Mouse (Mus musculus) liver, embryonic 15.5 days (tissue): ENCODE measurements around the gene Kif3a. TPM values are rescaled to one million over a fixed set of nuclear protein-coding genes. Genes with fewer than 3 reads are reported as not detected.

Experiments used
- ATAC-seq: fragments of 200-750 bp; cut with Nextera tagmentation; 2 replicates; pipeline ENCODE4 v1.8.0; 2017; ENCODE audit warnings: moderate number of reproducible peaks, mild to moderate bottlenecking, moderate library complexity; ENCODE audit not compliant: insufficient read depth
- H3K27ac ChIP-seq: fragments of 300-500 bp; sonication (generic); replicated peaks from 2 replicates; pipeline ENCODE4 v1.5.1; 2015; ENCODE audit warnings: mild to moderate bottlenecking, inconsistent platforms
- H3K27me3 ChIP-seq: fragments of 300-500 bp; sonication (generic); 2 replicates; pipeline ENCODE4 v1.6.1; 2015; ENCODE audit warnings: mild to moderate bottlenecking, inconsistent platforms
- H3K36me3 ChIP-seq: fragments of 300-500 bp; sonication (generic); replicated peaks from 2 replicates; pipeline ENCODE4 v1.6.1; 2015; ENCODE audit warnings: moderate library complexity, mild to moderate bottlenecking, inconsistent platforms
- H3K4me1 ChIP-seq: fragments of 300-500 bp; sonication (generic); replicated peaks from 2 replicates; pipeline ENCODE4 v1.6.1; 2015; ENCODE audit warnings: inconsistent platforms
- H3K4me2 ChIP-seq: fragments of 300-500 bp; sonication (generic); 2 replicates; pipeline ENCODE4 v1.6.1; 2015; ENCODE audit warnings: moderate library complexity, mild to moderate bottlenecking, inconsistent platforms
- H3K4me3 ChIP-seq: fragments of 300-500 bp; sonication (generic); replicated peaks from 2 replicates; pipeline ENCODE4 v1.5.1; 2015; ENCODE audit warnings: mild to moderate bottlenecking, inconsistent platforms
- H3K9ac ChIP-seq: fragments of 300-500 bp; sonication (generic); 2 replicates; pipeline ENCODE4 v1.6.1; 2015; ENCODE audit warnings: moderate library complexity, mild to moderate bottlenecking, inconsistent platforms
- H3K9me3 ChIP-seq: fragments of 300-500 bp; sonication (generic); replicated peaks from 2 replicates; pipeline ENCODE4 v1.6.1; 2016; ENCODE audit warnings: inconsistent platforms
- WGBS: fragments of 180-500 bp; shearing (Covaris S2); methylation state at CpG from one replicate; pipeline ENCODE4 v1.1.7; 2015; ENCODE audit warnings: mixed read lengths; ENCODE audit not compliant: insufficient replicate concordance; 5-methylcytosine and 5-hydroxymethylcytosine counted together
- polyA plus RNA-seq: library from polyadenylated mRNA; unstranded; fragments of >200 nt; fragmentation: Nextera tagmentation; extraction: Ambion mirVana; gene quantifications from 2 replicates; pipeline ENCODE4 v1.2.1, GENCODE M21; 2015

Kif3a gene
- polyA plus RNA-seq, 1 experiment from 2014 or later = 7.5 TPM

GRCm38 (mm10) chr11:53627859-53628258, 60.7 kb downstream of the Kif3a start:
- H3K9ac ChIP-seq = no peak overlapping the region
- H3K4me3 ChIP-seq = no peak overlapping the region
- H3K27me3 ChIP-seq = no peaks in the 10 kb centered on the region
- no peak overlapping the region for H3K4me2 ChIP-seq
- 4% methylated on average over 1 of the region's 1 CpGs for WGBS
- no peaks in the 10 kb centered on the region; the same call in 1 of the 2 replicates for H3K9me3 ChIP-seq
- ATAC-seq = peak; percentile 53; the same call in 1 of the 2 replicates
- peaks cover 34% of the 10 kb centered on the region for H3K4me1 ChIP-seq
- 0 out of 2 replicates have a peak overlapping the region, but pooled peaks have one; percentile 6 for H3K27ac ChIP-seq
- H3K36me3 ChIP-seq = no peaks in the 10 kb centered on the region

DNA sequence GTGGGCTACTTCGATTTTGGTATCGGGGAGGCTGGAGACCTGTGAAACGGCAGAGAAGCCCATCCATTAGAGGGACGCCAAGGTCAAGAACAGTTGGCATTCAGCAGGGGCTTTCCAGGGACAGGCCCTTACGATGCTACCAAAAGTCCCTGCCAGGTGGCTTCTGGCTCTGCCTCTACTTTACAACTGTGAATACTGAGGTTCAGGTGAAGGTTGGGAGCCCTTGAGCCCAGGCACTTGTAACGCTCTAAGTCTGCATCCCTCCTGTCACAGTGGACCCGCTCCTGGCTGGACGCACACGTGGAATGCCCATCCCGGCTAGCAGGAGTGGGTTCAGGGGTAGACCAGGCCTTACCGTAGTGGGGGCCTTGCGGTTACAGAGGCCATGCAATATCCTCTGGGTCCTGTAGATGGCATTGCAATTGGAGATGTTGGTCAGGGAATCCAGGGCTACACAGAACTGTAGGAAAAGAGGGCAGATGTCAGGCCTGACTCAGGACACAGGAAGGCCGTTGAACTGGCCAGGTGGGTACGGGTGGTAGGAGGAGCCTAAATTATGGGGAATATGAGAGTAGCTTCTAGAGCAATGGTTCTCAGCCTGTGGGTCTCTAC, 65.0 kb downstream of the Kif3a start:
- H3K9ac ChIP-seq = no peak overlapping the region
- H3K4me3 ChIP-seq = no peak overlapping the region
- no peaks in the 10 kb centered on the region for H3K36me3 ChIP-seq
- WGBS = 76% methylated on average over 14 of the region's 14 CpGs
- no peak overlapping the region for H3K27ac ChIP-seq
- no peaks in the 10 kb centered on the region for H3K9me3 ChIP-seq
- no peak for ATAC-seq
- no peak overlapping the region for H3K4me2 ChIP-seq
- peaks cover 22% of the 10 kb centered on the region for H3K27me3 ChIP-seq
- peaks cover 14% of the 10 kb centered on the region for H3K4me1 ChIP-seq

DNA sequence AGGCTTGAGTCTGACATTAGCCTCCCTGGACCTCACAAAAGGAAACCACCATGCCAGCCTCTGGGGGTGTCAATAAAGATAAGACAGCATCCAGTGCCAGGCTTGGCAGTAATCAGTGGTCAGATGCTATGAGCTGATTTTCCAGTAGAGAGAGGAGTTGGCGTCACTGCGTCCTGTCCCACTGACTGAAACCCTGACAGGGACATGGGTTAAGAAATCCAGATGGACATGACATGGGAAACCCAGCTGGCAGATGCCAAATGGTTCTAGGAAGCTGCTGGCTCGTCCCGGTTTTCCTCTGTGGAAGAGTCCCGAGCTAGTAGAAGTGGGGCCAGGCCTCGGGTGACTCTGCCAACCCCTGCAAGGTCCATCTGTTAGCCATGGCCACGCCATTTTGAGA, 66.5 kb downstream of the Kif3a start:
- Histone ChIP-seq H3K4me1 (peaks cover 8% of the 10 kb centered on the region), H3K4me3 (no peak overlapping the region), H3K9ac (no peak overlapping the region), H3K4me2 (no peak overlapping the region), H3K27me3 (peaks cover 29% of the 10 kb centered on the region), H3K36me3 (no peaks in the 10 kb centered on the region), H3K27ac (no peak overlapping the region), H3K9me3 (no peaks in the 10 kb centered on the region)
- WGBS = 56% methylated on average over 7 of the region's 7 CpGs
- no peak for ATAC-seq

DNA sequence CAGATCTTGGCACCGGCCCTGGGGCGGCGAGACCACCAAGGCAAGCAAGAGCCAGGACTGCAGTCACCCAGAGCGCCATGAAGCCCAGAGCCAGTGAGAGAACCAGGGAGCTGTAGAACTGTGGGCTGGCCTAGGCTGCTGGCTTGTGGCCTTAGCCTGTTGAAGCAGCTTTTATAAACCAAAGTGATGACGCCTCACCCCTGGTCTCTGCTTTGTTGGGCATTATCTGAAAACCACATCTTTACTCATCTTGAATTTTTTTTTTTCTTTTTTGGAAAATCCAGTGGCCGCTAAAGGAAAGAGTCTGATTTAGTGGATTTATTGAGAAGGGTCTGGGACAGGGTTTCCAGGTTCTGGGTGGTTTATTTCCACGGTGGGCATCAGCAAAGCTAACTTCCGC, 67.4 kb downstream of the Kif3a start, which contains the start of gene Il13:
Il13 (minus strand) TSS at position 147 of the 400 bp plus-strand sequence.
- no peak within 1 kb of the TSS for H3K9ac ChIP-seq
- 74% methylated on average over 8 of the region's 8 CpGs for WGBS

GRCm38 (mm10) chr11:53635590-53636182, 68.5 kb downstream of the Kif3a start:
- Histone ChIP-seq H3K9me3 (no peaks in the 10 kb centered on the region), H3K9ac (no peak overlapping the region), H3K4me2 (peak overlapping the region; percentile 65), H3K4me3 (peak overlapping the region; percentile 35), H3K27me3 (peaks cover 29% of the 10 kb centered on the region), H3K36me3 (no peaks in the 10 kb centered on the region), H3K27ac (no peak overlapping the region), H3K4me1 (peaks cover 8% of the 10 kb centered on the region)
- WGBS = 32% methylated on average over 9 of the region's 9 CpGs
- no peak for ATAC-seq

More for the DNA sequence above, 67.4 kb downstream of the Kif3a start, which contains the start of gene Il13:
- Histone ChIP-seq H3K27me3 (peaks cover 29% of the 10 kb centered on the region), H3K4me2 (no peak within 1 kb of the TSS), H3K4me3 (no peak within 1 kb of the TSS), H3K4me1 (peaks cover 8% of the 10 kb centered on the region), H3K36me3 (no peaks in the 10 kb centered on the region), H3K27ac (no peak within 1 kb of the TSS), H3K9me3 (no peaks in the 10 kb centered on the region)
- ATAC-seq = no peak

- WGBS = 2% methylated on average over 40 of the region's 40 CpGs
- H3K4me2 ChIP-seq = peak overlapping the region; percentile 65
- H3K27me3 ChIP-seq = peaks cover 30% of the 10 kb centered on the region
- H3K27ac ChIP-seq = no peak overlapping the region
- no peak for ATAC-seq
- H3K9me3 ChIP-seq = no peaks in the 10 kb centered on the region
- no peak overlapping the region for H3K9ac ChIP-seq
- no peaks in the 10 kb centered on the region for H3K36me3 ChIP-seq
- peak overlapping the region; percentile 35 for H3K4me3 ChIP-seq
- H3K4me1 ChIP-seq = peaks cover 8% of the 10 kb centered on the region
These were observed 69.0 kb downstream of the Kif3a start for GRCm38 (mm10) chr11:53636183-53636646.

DNA sequence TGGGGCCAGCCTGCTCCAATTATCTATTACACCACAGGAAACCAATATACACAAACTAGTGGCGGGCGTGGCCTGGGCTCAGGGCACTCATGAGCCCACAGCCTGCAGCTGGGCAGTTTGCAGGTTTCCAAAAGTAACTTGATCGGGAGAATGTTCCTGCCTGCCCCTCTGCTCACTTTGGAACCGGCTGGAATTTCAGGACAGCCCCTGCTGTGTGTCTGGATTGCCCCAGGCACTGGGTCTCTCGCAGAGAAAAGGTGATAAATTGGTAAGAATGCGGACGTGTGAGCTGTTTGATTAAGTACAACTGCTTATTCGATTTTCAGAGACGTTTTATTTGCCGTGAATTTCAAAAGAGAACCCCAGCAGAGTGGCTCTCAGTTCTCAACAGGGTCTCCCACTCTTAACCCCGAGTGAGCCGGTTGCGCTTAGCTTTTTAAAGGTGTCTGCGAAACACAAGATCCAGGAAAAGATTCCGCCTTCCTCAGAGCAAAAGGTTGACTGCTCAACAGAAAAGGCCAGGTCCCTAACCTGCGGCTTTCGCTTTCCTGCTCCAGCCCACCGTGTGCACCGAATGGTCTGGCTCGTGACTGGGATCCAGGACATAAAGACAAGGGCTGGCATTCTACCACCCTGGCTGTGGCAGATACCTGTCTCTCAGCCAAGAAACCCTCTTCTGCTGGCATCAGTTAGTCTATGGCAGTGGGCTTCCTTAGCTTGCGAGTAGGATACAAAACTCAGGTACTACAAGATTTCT, 70.0 kb downstream of the Kif3a start:
- H3K4me2 ChIP-seq = no peak overlapping the region
- no peak overlapping the region for H3K4me3 ChIP-seq
- H3K27me3 ChIP-seq = peaks cover 34% of the 10 kb centered on the region
- H3K9ac ChIP-seq = no peak overlapping the region
- no peaks in the 10 kb centered on the region for H3K9me3 ChIP-seq
- H3K36me3 ChIP-seq = no peaks in the 10 kb centered on the region
- no peak for ATAC-seq
- peaks cover 8% of the 10 kb centered on the region for H3K4me1 ChIP-seq
- no peak overlapping the region for H3K27ac ChIP-seq
- 30% methylated on average over 21 of the region's 21 CpGs for WGBS

DNA sequence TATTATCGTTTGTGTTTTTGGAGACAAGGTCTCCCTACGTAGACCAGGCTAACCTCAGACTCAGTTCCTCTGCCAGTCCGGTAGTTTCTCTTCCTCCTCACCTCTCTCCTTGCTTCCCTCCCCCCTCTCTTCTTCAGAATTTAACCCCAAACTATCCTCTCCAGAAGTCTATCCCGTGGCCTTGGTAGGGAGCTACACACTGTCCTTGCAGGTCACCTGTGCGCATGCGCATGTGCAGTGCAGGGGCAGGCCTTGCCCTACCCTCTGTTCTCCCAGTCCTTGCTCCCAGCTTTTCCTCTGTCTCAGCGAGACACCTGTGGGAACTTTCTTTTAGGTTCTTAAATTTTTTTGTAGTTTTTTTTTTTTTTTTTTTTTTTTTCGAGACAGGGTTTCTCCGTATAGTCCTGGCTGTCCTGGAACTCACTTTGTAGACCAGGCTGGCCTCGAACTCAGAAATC, 70.7 kb downstream of the Kif3a start:
- H3K4me3 ChIP-seq = no peak overlapping the region
- H3K4me2 ChIP-seq = no peak overlapping the region
- H3K4me1 ChIP-seq = peaks cover 8% of the 10 kb centered on the region
- no peak overlapping the region for H3K27ac ChIP-seq
- no peaks in the 10 kb centered on the region for H3K9me3 ChIP-seq
- WGBS = 64% methylated on average over 10 of the region's 10 CpGs
- H3K9ac ChIP-seq = no peak overlapping the region
- no peaks in the 10 kb centered on the region for H3K36me3 ChIP-seq
- no peak for ATAC-seq
- H3K27me3 ChIP-seq = peaks cover 34% of the 10 kb centered on the region

GRCm38 (mm10) chr11:53642744-53643279, 75.6 kb downstream of the Kif3a start:
- H3K36me3 ChIP-seq = no peaks in the 10 kb centered on the region
- no peak overlapping the region for H3K4me2 ChIP-seq
- H3K9ac ChIP-seq = no peak overlapping the region
- H3K9me3 ChIP-seq = no peaks in the 10 kb centered on the region
- no peaks in the 10 kb centered on the region; the same call in 1 of the 2 replicates for H3K4me1 ChIP-seq
- H3K27ac ChIP-seq = no peak overlapping the region
- ATAC-seq = no peak
- 54% methylated on average over 12 of the region's 12 CpGs for WGBS
- peaks cover 7% of the 10 kb centered on the region for H3K27me3 ChIP-seq
- no peak overlapping the region for H3K4me3 ChIP-seq

DNA sequence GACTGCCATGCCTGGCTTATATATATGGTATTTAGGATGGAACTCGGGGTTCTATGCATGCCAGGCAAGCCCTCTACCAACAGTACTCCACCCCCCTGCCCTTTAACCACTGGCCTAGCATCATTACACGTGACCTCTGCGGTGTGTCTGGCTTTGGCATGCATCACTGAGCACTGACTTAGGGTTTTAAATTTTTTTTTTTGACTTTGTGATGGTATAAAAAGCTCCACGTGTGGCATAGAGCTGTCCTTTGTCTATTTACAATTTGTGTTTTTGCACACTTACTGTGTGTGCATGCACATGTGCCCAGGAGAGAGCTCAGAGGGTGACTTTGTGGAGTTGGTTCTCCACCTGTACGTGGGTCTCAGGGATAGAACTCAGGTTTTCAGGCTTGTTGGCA, 76.8 kb downstream of the Kif3a start:
- no peak overlapping the region for H3K9ac ChIP-seq
- no peaks in the 10 kb centered on the region for H3K9me3 ChIP-seq
- WGBS = 72% methylated on average over 5 of the region's 5 CpGs
- no peak for ATAC-seq
- H3K4me2 ChIP-seq = no peak overlapping the region
- H3K4me3 ChIP-seq = no peak overlapping the region
- H3K27ac ChIP-seq = no peak overlapping the region
- H3K36me3 ChIP-seq = 0 out of 2 replicates have a peak, but pooled peaks cover 4% of the 10 kb centered on the region
- no peaks in the 10 kb centered on the region; the same call in 1 of the 2 replicates for H3K4me1 ChIP-seq
- peaks cover 6% of the 10 kb centered on the region; the same call in 1 of the 2 replicates for H3K27me3 ChIP-seq

- WGBS = 51% methylated on average over 4 of the region's 4 CpGs
- H3K36me3 ChIP-seq = peaks cover 59% of the 10 kb centered on the region
- ATAC-seq = no peak
These were observed 84.3 kb downstream of the Kif3a start for GRCm38 (mm10) chr11:53651441-53651840.

More at GRCm38 (mm10) chr11:53651441-53651840, 84.3 kb downstream of the Kif3a start:
- H3K4me2 ChIP-seq = no peak overlapping the region
- no peaks in the 10 kb centered on the region for H3K27me3 ChIP-seq
- H3K9ac ChIP-seq = no peak overlapping the region
- H3K9me3 ChIP-seq = no peaks in the 10 kb centered on the region
- H3K27ac ChIP-seq = no peak overlapping the region
- H3K4me3 ChIP-seq = no peak overlapping the region
- peaks cover 18% of the 10 kb centered on the region for H3K4me1 ChIP-seq
